Mouse (Mus musculus): ENCODE results near the gene Barhl2. TPM values are rescaled to one million over a fixed set of nuclear protein-coding genes. Genes with fewer than 3 reads are reported as not detected.

Barhl2 gene
- polyA plus RNA-seq, 1 experiment from 2014 or later: 10.3 TPM

GRCm38 (mm10) chr5:106438916-106439315 is 19.1 kb downstream of the Barhl2 start:
- H3K36me3 ChIP-seq (ENCODE audit: control insufficient read depth, insufficient read depth, low read length): no peaks in the 10 kb centered on the region
- no peak overlapping the region for H3K4me2 ChIP-seq
- no peak overlapping the region for H3K4me3 ChIP-seq (ENCODE audit: low read depth, low read length)
- ATAC-seq (ENCODE audit: low FRiP score) (no peak), DNase-seq (ENCODE audit: low spot score, missing footprints) (no peak)
- no peak overlapping the region for H3K27ac ChIP-seq (ENCODE audit: low read depth, low read length)
- no peaks in the 10 kb centered on the region for H3K9me3 ChIP-seq (ENCODE audit: control insufficient read depth, low read length)
- 94% methylated on average over 7 of the region's 7 CpGs for WGBS
- no peaks in the 10 kb centered on the region for H3K4me1 ChIP-seq (ENCODE audit: control insufficient read depth, insufficient read depth, low read length)
- no peaks in the 10 kb centered on the region for H3K27me3 ChIP-seq (ENCODE audit: control insufficient read depth, insufficient read depth, low read length)
- no peak overlapping the region for H3K9ac ChIP-seq (ENCODE audit: low read length)

- no peaks in the 10 kb centered on the region for H3K4me1 ChIP-seq (ENCODE audit: control insufficient read depth, insufficient read depth, low read length)
- H3K27me3 ChIP-seq (ENCODE audit: control insufficient read depth, insufficient read depth, low read length): no peaks in the 10 kb centered on the region
- no peak overlapping the region for H3K9ac ChIP-seq (ENCODE audit: low read length)
- H3K36me3 ChIP-seq (ENCODE audit: control insufficient read depth, insufficient read depth, low read length): no peaks in the 10 kb centered on the region
- no peak for ATAC-seq (ENCODE audit: low FRiP score)
- no peak overlapping the region for H3K27ac ChIP-seq (ENCODE audit: low read depth, low read length)
- 75% methylated on average over 7 of the region's 7 CpGs for WGBS
- H3K4me3 ChIP-seq (ENCODE audit: low read depth, low read length): no peak overlapping the region
- no peak overlapping the region for H3K4me2 ChIP-seq
- DNase-seq (ENCODE audit: low spot score, missing footprints): no peak
- H3K9me3 ChIP-seq (ENCODE audit: control insufficient read depth, low read length): no peaks in the 10 kb centered on the region
Measured at GRCm38 (mm10) chr5:106426069-106426468, 31.9 kb downstream of the Barhl2 start.

- ATAC-seq (ENCODE audit: low FRiP score) (no peak), DNase-seq (ENCODE audit: low spot score, missing footprints) (no peak)
- no peaks in the 10 kb centered on the region for H3K4me1 ChIP-seq (ENCODE audit: control insufficient read depth, insufficient read depth, low read length)
- H3K9ac ChIP-seq (ENCODE audit: low read length): no peak overlapping the region
- WGBS: 83% methylated on average over 8 of the region's 8 CpGs
- no peaks in the 10 kb centered on the region for H3K27me3 ChIP-seq (ENCODE audit: control insufficient read depth, insufficient read depth, low read length)
- H3K4me3 ChIP-seq (ENCODE audit: low read depth, low read length): no peak overlapping the region
- H3K27ac ChIP-seq (ENCODE audit: low read depth, low read length): no peak overlapping the region
- H3K9me3 ChIP-seq (ENCODE audit: control insufficient read depth, low read length): no peaks in the 10 kb centered on the region
- no peak overlapping the region for H3K4me2 ChIP-seq
- H3K36me3 ChIP-seq (ENCODE audit: control insufficient read depth, insufficient read depth, low read length): no peaks in the 10 kb centered on the region
Measured at GRCm38 (mm10) chr5:106420871-106421270, 37.1 kb downstream of the Barhl2 start.

GRCm38 (mm10) chr5:106420370-106420769 is 37.6 kb downstream of the Barhl2 start:
- Histone ChIP-seq H3K4me1 (ENCODE audit: control insufficient read depth, insufficient read depth, low read length) (no peaks in the 10 kb centered on the region), H3K36me3 (ENCODE audit: control insufficient read depth, insufficient read depth, low read length) (no peaks in the 10 kb centered on the region), H3K27me3 (ENCODE audit: control insufficient read depth, insufficient read depth, low read length) (no peaks in the 10 kb centered on the region), H3K9me3 (ENCODE audit: control insufficient read depth, low read length) (no peaks in the 10 kb centered on the region), H3K4me3 (ENCODE audit: low read depth, low read length) (no peak overlapping the region), H3K9ac (ENCODE audit: low read length) (no peak overlapping the region), H3K27ac (ENCODE audit: low read depth, low read length) (no peak overlapping the region), H3K4me2 (no peak overlapping the region)
- 85% methylated on average over 11 of the region's 11 CpGs for WGBS
- DNase-seq (ENCODE audit: low spot score, missing footprints) (no peak), ATAC-seq (ENCODE audit: low FRiP score) (no peak)

- peak; percentile 92 for DNase-seq (ENCODE audit: low spot score, missing footprints)
- Histone ChIP-seq H3K4me2 (no peak overlapping the region), H3K4me3 (ENCODE audit: low read depth, low read length) (no peak overlapping the region), H3K36me3 (ENCODE audit: control insufficient read depth, insufficient read depth, low read length) (no peaks in the 10 kb centered on the region), H3K27me3 (ENCODE audit: control insufficient read depth, insufficient read depth, low read length) (no peaks in the 10 kb centered on the region), H3K9ac (ENCODE audit: low read length) (no peak overlapping the region), H3K4me1 (ENCODE audit: control insufficient read depth, insufficient read depth, low read length) (no peaks in the 10 kb centered on the region), H3K27ac (ENCODE audit: low read depth, low read length) (no peak overlapping the region), H3K9me3 (ENCODE audit: control insufficient read depth, low read length) (no peaks in the 10 kb centered on the region)
- WGBS: 25% methylated on average over 7 of the region's 7 CpGs
- 0 out of 2 replicates have a peak, but pooled peaks have one; percentile 46 for ATAC-seq (ENCODE audit: low FRiP score)
Measured at GRCm38 (mm10) chr5:106417210-106417609, 40.8 kb downstream of the Barhl2 start.

DNA sequence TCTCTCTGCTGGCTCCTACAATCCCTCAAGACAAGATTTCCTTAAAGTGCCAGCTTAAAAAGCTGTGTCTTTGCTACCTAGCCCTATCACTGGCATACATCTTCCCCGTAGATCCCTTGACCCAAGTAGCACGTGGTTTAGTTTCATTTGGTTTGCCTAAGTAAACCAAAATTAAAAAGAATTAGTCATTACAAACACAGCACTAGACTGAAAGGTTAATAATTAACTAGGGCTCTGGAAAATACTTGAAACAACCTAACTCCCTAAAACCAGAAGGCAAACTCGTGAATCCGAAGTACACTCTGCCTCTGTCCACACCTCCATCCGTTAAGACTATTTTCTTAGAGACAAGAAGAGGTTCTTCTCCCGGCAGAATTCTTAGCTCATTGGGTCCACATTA is 41.4 kb downstream of the Barhl2 start:
- H3K4me1 ChIP-seq (ENCODE audit: control insufficient read depth, insufficient read depth, low read length): no peaks in the 10 kb centered on the region
- H3K9ac ChIP-seq (ENCODE audit: low read length): no peak overlapping the region
- no peaks in the 10 kb centered on the region for H3K27me3 ChIP-seq (ENCODE audit: control insufficient read depth, insufficient read depth, low read length)
- no peaks in the 10 kb centered on the region for H3K9me3 ChIP-seq (ENCODE audit: control insufficient read depth, low read length)
- DNase-seq (ENCODE audit: low spot score, missing footprints): no peak
- no peak overlapping the region for H3K4me3 ChIP-seq (ENCODE audit: low read depth, low read length)
- H3K4me2 ChIP-seq: no peak overlapping the region
- 78% methylated on average over 6 of the region's 6 CpGs for WGBS
- no peak overlapping the region for H3K27ac ChIP-seq (ENCODE audit: low read depth, low read length)
- ATAC-seq (ENCODE audit: low FRiP score): no peak
- no peaks in the 10 kb centered on the region for H3K36me3 ChIP-seq (ENCODE audit: control insufficient read depth, insufficient read depth, low read length)

DNA sequence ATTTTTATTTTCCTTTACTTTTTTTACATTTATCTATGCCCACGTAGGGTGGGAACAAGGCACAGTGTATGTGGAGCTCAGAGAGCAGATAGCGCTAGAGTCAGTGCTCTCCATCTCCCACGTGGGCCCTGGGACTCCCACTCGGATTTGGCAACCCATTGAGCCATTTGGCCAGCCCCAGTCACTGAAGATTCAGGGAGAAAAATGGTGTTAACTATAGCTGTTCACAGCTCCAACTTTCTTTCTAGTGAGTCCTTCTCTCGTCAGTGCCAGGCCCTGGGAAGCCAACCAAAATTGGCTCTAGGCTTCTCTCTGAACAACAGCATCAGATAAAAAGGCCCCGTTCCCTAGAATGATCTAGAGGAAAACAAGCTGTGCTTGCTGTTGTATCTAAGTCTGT is 42.2 kb downstream of the Barhl2 start:
- Histone ChIP-seq H3K36me3 (ENCODE audit: control insufficient read depth, insufficient read depth, low read length) (no peaks in the 10 kb centered on the region), H3K4me1 (ENCODE audit: control insufficient read depth, insufficient read depth, low read length) (no peaks in the 10 kb centered on the region), H3K4me2 (no peak overlapping the region), H3K9ac (ENCODE audit: low read length) (no peak overlapping the region), H3K27me3 (ENCODE audit: control insufficient read depth, insufficient read depth, low read length) (no peaks in the 10 kb centered on the region), H3K27ac (ENCODE audit: low read depth, low read length) (no peak overlapping the region), H3K4me3 (ENCODE audit: low read depth, low read length) (no peak overlapping the region), H3K9me3 (ENCODE audit: control insufficient read depth, low read length) (no peaks in the 10 kb centered on the region)
- ATAC-seq (ENCODE audit: low FRiP score) (no peak), DNase-seq (ENCODE audit: low spot score, missing footprints) (no peak)
- WGBS: 85% methylated on average over 6 of the region's 6 CpGs

- ATAC-seq (ENCODE audit: low FRiP score) (no peak), DNase-seq (ENCODE audit: low spot score, missing footprints) (peak; percentile 57)
- Histone ChIP-seq H3K27ac (ENCODE audit: low read depth, low read length) (no peak overlapping the region), H3K4me1 (ENCODE audit: control insufficient read depth, insufficient read depth, low read length) (no peaks in the 10 kb centered on the region), H3K4me2 (no peak overlapping the region), H3K36me3 (ENCODE audit: control insufficient read depth, insufficient read depth, low read length) (no peaks in the 10 kb centered on the region), H3K27me3 (ENCODE audit: control insufficient read depth, insufficient read depth, low read length) (no peaks in the 10 kb centered on the region), H3K4me3 (ENCODE audit: low read depth, low read length) (no peak overlapping the region), H3K9ac (ENCODE audit: low read length) (no peak overlapping the region), H3K9me3 (ENCODE audit: control insufficient read depth, low read length) (no peaks in the 10 kb centered on the region)
- 94% methylated on average over 2 of the region's 2 CpGs for WGBS
Measured at GRCm38 (mm10) chr5:106402761-106403160, 55.2 kb downstream of the Barhl2 start.
